Mouse (Mus musculus) myocyte (in vitro differentiated cells): ENCODE data around the gene Agpat4. TPM values are rescaled to one million over a fixed set of nuclear protein-coding genes. Genes with fewer than 3 reads are reported as not detected.

Experiments used
- H3K27me3 ChIP-seq: one replicate; pipeline ENCODE4 v1.6.1; 2011; ENCODE audit not compliant: control insufficient read depth, insufficient read depth, insufficient read length
- H3K36me3 ChIP-seq: one replicate; pipeline ENCODE4 v1.6.1; 2011; ENCODE audit not compliant: control insufficient read depth, insufficient read depth
- H3K4me2 ChIP-seq: one replicate; pipeline ENCODE4 v1.6.1; 2011; ENCODE audit warnings: low read depth, control low read depth
- H3K4me3 ChIP-seq: one replicate; pipeline ENCODE4 v1.5.1; 2011; ENCODE audit warnings: mild to moderate bottlenecking, control low read depth, moderate library complexity
- H3K79me2 ChIP-seq: one replicate; pipeline ENCODE4 v1.6.1; 2011; ENCODE audit not compliant: control insufficient read depth, insufficient read depth
- H3ac ChIP-seq: one replicate; pipeline ENCODE4 v1.6.1; 2011; ENCODE audit not compliant: control insufficient read depth, insufficient read length
- CEBPB ChIP-seq: IDR thresholded peaks from 2 replicates; pipeline ENCODE4 v1.6.1; 2011; ENCODE audit warnings: mild to moderate bottlenecking, moderate library complexity; ENCODE audit not compliant: poor library complexity, insufficient read depth, severe bottlenecking
- E2F4 ChIP-seq: IDR thresholded peaks from one replicate; pipeline ENCODE4 v1.6.1; 2011; ENCODE audit warnings: mild to moderate bottlenecking, control low read depth, moderate library complexity; ENCODE audit not compliant: insufficient read depth
- MAX ChIP-seq: IDR thresholded peaks from one replicate; pipeline ENCODE4 v1.6.1; 2011; ENCODE audit warnings: low read depth, mild to moderate bottlenecking, control low read depth
- MYOD1 ChIP-seq, 3 experiments: IDR thresholded peaks; one replicate each; pipeline ENCODE4 v1.6.1; 2011; ENCODE audit warnings: control low read depth in 2 of 3, low read depth in 2 of 3, mild to moderate bottlenecking in 2 of 3, moderate library complexity in 1 of 3; ENCODE audit not compliant: insufficient read length in 2 of 3, control insufficient read depth in 1 of 3
- MYOG ChIP-seq, 3 experiments: IDR thresholded peaks; one replicate each; pipeline ENCODE4 v1.6.1; 2011; ENCODE audit warnings: control low read depth in 2 of 3, low read depth in 2 of 3, mild to moderate bottlenecking in 2 of 3; ENCODE audit not compliant: insufficient read length in 2 of 3, control insufficient read depth in 1 of 3, insufficient read depth in 1 of 3
- POLR2A ChIP-seq: IDR thresholded peaks from one replicate; pipeline ENCODE4 v1.6.1; 2011; ENCODE audit warnings: low read depth, mild to moderate bottlenecking, control low read depth, moderate library complexity; ENCODE audit not compliant: insufficient read length
- POLR2AphosphoS2 ChIP-seq: IDR thresholded peaks from one replicate; pipeline ENCODE4 v1.6.1; 2011; ENCODE audit warnings: low read depth, control low read depth; ENCODE audit not compliant: insufficient read length
- REST ChIP-seq: IDR thresholded peaks from one replicate; pipeline ENCODE4 v1.6.1; 2011; ENCODE audit warnings: mild to moderate bottlenecking, control low read depth, moderate library complexity; ENCODE audit not compliant: insufficient read depth, insufficient read length
- SRF ChIP-seq: IDR thresholded peaks from one replicate; pipeline ENCODE4 v1.6.1; 2011; ENCODE audit warnings: low read depth; ENCODE audit not compliant: control insufficient read depth, insufficient read length
- TCF12 ChIP-seq: IDR thresholded peaks from one replicate; pipeline ENCODE4 v1.6.1; 2011; ENCODE audit warnings: mild to moderate bottlenecking, control low read depth; ENCODE audit not compliant: poor library complexity, insufficient read depth, severe bottlenecking
- TCF3 ChIP-seq: IDR thresholded peaks from one replicate; pipeline ENCODE4 v1.6.1; 2011; ENCODE audit warnings: low read depth, control low read depth; ENCODE audit not compliant: insufficient read length
- USF1 ChIP-seq: IDR thresholded peaks from one replicate; pipeline ENCODE4 v1.6.1; 2011; ENCODE audit warnings: low read depth, mild to moderate bottlenecking, control low read depth, moderate library complexity
- polyA plus RNA-seq: library from polyadenylated mRNA; unstranded; fragments of >200 nt; fragmentation: generic; extraction: Trizol; gene quantifications from one replicate; pipeline ENCODE4 v1.2.1, GENCODE M21; 2012; ENCODE audit warnings: missing spikeins

The Agpat4 gene
- polyA plus RNA-seq, 1 experiment, result 35.8 TPM

DNA sequence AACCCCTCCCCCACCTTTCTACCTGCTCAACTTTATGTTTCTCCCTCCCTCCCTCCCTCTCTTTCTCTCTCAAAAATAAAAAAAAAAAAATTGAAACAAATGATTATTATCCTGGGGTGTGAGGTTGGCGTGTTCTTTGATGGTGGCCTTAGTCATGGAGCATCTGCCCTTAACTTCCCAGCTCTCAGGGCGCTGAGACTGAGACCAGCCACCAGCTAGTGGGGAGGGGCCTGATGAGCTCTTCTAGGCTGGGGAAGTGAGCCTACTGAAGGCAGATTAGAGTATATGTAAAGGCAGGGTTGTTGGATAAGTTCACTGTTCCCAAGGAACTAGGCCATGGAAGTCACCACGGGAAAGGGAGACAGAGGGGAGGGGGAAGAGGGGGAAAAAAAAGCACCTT is 85.7 kb downstream of the Agpat4 start:
- no peaks in the 10 kb centered on the region for H3K36me3 ChIP-seq
- no peaks in the 10 kb centered on the region for H3K27me3 ChIP-seq
- TF ChIP-seq POLR2A (no peak), SRF (no peak), REST (no peak), TCF12 (no peak), E2F4 (no peak), MYOD1 (IDR thresholded peaks at IDR 0.05; ENCODE audit: control insufficient read depth in 1 of 3, insufficient read length in 2 of 3, low read depth in 2 of 3) (no peak), POLR2AphosphoS2 (no peak), TCF3 (no peak), CEBPB (no peak), MAX (no peak), USF1 (no peak), MYOG (IDR thresholded peaks at IDR 0.05; ENCODE audit: control insufficient read depth in 1 of 3, insufficient read depth in 1 of 3, insufficient read length in 2 of 3, low read depth in 2 of 3) (no peak)
- no peak overlapping the region for H3K4me2 ChIP-seq
- H3K79me2 ChIP-seq, result no peaks in the 10 kb centered on the region
- H3ac ChIP-seq, result no peak overlapping the region
- no peak overlapping the region for H3K4me3 ChIP-seq

DNA sequence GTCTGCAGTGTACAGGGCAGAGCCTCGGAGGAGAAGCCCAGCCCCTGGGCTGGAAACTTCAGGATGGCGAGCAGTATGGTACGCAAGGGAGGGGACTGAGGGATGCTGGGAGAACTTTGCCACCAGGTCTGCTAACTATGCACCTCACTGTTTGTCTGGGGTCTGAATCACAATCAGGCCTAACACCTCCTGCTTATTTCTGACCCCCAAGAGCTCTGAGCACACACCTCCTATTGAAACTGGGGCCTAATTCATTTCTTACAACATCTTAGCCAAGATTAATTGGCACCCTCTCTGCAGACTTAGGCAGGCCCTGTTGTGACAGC is 86.1 kb downstream of the Agpat4 start:
- H3K27me3 ChIP-seq, result no peaks in the 10 kb centered on the region
- H3K4me2 ChIP-seq, result no peak overlapping the region
- no peak overlapping the region for H3K4me3 ChIP-seq
- no peaks in the 10 kb centered on the region for H3K36me3 ChIP-seq
- no peaks in the 10 kb centered on the region for H3K79me2 ChIP-seq
- no peak for TF ChIP-seq MAX
- no peak for TF ChIP-seq CEBPB
- no peak for TF ChIP-seq SRF
- no peak overlapping the region for H3ac ChIP-seq

DNA sequence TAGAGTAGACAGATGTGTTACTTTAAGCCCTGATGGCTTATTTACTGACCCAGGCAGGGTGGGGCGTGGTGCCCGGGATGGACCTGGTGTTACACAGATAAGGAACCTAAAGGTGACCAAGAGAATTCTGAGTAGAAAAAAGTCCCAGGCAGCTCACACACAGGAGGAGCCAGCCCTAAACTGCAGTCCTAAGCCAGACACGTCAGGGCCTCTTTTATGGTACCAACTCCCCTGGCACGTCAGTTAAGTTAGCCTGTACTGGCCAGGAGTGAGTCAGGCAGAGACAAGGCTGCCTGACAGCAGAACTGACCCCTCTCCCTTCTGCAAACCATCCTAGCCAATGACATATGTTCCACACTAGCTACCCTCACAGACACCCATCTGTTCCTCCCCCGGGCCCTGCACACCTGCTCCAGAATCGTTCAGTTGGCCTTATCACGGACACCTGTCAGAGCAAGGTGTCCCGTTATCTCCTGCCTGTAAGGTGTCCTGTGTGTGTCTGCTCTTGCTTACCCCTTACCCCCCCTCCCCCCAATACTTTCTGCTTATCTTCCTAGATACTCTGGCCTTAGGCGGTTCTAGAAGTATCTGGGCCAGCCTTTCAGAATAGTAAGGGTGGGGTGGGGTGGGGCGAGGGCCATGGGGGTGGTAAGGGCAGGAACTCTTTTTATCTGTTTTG is 86.7 kb downstream of the Agpat4 start:
- H3K79me2 ChIP-seq, result no peaks in the 10 kb centered on the region
- TF ChIP-seq SRF (no peak), CEBPB (no peak), USF1 (no peak), REST (no peak), TCF3 (no peak), MYOG (IDR thresholded peaks at IDR 0.05; ENCODE audit: control insufficient read depth in 1 of 3, insufficient read depth in 1 of 3, insufficient read length in 2 of 3, low read depth in 2 of 3) (peak in 1 of 3 experiments; percentile 78), POLR2AphosphoS2 (no peak), TCF12 (peak; percentile 3), MYOD1 (IDR thresholded peaks at IDR 0.05; ENCODE audit: control insufficient read depth in 1 of 3, insufficient read length in 2 of 3, low read depth in 2 of 3) (peak in 2 of 3 experiments; percentile 48 to 64), MAX (no peak)
- H3ac ChIP-seq, result no peak overlapping the region
- no peak overlapping the region for H3K4me2 ChIP-seq
- no peaks in the 10 kb centered on the region for H3K27me3 ChIP-seq
- H3K36me3 ChIP-seq, result no peaks in the 10 kb centered on the region
- no peak overlapping the region for H3K4me3 ChIP-seq

DNA sequence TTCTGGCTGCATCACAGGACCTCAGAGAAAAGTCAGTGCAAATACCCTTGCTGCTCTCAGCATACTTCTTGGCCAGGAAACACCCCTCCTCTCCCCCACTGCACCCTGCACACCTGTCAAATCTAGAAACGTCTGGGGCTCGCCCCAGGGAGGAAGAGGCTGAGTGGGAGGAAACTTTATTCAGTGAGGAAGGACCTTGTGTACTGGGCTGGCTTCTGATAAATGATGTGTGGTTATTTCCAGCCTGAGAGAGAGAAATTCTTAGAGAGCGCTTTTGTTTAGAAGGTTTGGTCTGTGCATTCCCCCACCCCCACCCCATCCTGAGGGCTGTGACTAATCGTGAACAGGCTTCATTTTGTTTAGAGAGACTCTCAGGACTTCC is 87.2 kb downstream of the Agpat4 start:
- Histone ChIP-seq H3K79me2 (no peaks in the 10 kb centered on the region), H3ac (no peak overlapping the region), H3K27me3 (no peaks in the 10 kb centered on the region), H3K36me3 (no peaks in the 10 kb centered on the region), H3K4me2 (no peak overlapping the region), H3K4me3 (no peak overlapping the region)
- TF ChIP-seq REST, result no peak
- TF ChIP-seq POLR2A, result no peak
- TF ChIP-seq MAX, result no peak
- TF ChIP-seq E2F4, result no peak
- TF ChIP-seq MYOG (IDR thresholded peaks at IDR 0.05; ENCODE audit: control insufficient read depth in 1 of 3, insufficient read depth in 1 of 3, insufficient read length in 2 of 3, low read depth in 2 of 3), result peak in 1 of 3 experiments; percentile 17
- TF ChIP-seq CEBPB, result no peak
- TF ChIP-seq TCF12, result no peak
- TF ChIP-seq MYOD1 (IDR thresholded peaks at IDR 0.05; ENCODE audit: control insufficient read depth in 1 of 3, insufficient read length in 2 of 3, low read depth in 2 of 3), result peak in 1 of 3 experiments; percentile 7
- TF ChIP-seq USF1, result no peak

DNA sequence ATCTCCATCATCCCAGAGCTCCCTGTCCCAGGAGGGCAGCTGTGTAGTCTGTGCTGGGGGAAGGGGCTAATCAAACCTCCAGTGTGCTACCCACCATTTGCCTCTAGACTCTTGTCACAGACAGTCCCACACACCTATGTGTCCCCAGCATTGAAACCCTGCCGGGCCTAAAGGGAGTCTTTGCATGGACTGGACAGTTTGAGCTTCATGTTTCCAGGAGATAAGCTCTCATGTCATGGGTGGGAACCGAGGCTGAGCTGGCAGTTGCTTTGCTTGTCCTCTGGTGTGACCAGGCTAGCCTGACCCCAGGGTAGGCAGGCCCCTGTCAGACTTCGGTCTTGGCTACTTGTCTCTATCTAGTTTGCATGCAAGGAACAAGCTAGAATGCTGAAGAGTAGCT is 87.7 kb downstream of the Agpat4 start:
- H3K79me2 ChIP-seq, result no peaks in the 10 kb centered on the region
- no peak overlapping the region for H3K4me2 ChIP-seq
- no peaks in the 10 kb centered on the region for H3K27me3 ChIP-seq
- no peaks in the 10 kb centered on the region for H3K36me3 ChIP-seq
- no peak overlapping the region for H3K4me3 ChIP-seq
- H3ac ChIP-seq, result no peak overlapping the region
- TF ChIP-seq MAX, result no peak
- TF ChIP-seq TCF3, result no peak
- no peak for TF ChIP-seq MYOG (IDR thresholded peaks at IDR 0.05; ENCODE audit: control insufficient read depth in 1 of 3, insufficient read depth in 1 of 3, insufficient read length in 2 of 3, low read depth in 2 of 3)
- no peak for TF ChIP-seq CEBPB
- TF ChIP-seq SRF, result no peak
- TF ChIP-seq TCF12, result no peak
- no peak for TF ChIP-seq REST
- TF ChIP-seq POLR2AphosphoS2, result no peak
- no peak for TF ChIP-seq E2F4
- no peak for TF ChIP-seq USF1
- no peak for TF ChIP-seq MYOD1 (IDR thresholded peaks at IDR 0.05; ENCODE audit: control insufficient read depth in 1 of 3, insufficient read length in 2 of 3, low read depth in 2 of 3)
